Mouse (Mus musculus) heart, adult 2 months (tissue): ENCODE results near the gene Rnd2.

ENCODE experiments used
- EP300 ChIP-seq: fragments of 200-500 bp; IDR thresholded peaks from 2 replicates; pipeline ENCODE4 v1.6.1; 2011; ENCODE audit warnings: low read depth, low read length, control low read depth; ENCODE audit not compliant: insufficient read depth
- POLR2A ChIP-seq: fragments of 200-500 bp; IDR thresholded peaks from 2 replicates; pipeline ENCODE4 v1.6.1; 2011; ENCODE audit warnings: mild to moderate bottlenecking, low read depth, low read length, control low read depth; ENCODE audit not compliant: insufficient read depth

DNA sequence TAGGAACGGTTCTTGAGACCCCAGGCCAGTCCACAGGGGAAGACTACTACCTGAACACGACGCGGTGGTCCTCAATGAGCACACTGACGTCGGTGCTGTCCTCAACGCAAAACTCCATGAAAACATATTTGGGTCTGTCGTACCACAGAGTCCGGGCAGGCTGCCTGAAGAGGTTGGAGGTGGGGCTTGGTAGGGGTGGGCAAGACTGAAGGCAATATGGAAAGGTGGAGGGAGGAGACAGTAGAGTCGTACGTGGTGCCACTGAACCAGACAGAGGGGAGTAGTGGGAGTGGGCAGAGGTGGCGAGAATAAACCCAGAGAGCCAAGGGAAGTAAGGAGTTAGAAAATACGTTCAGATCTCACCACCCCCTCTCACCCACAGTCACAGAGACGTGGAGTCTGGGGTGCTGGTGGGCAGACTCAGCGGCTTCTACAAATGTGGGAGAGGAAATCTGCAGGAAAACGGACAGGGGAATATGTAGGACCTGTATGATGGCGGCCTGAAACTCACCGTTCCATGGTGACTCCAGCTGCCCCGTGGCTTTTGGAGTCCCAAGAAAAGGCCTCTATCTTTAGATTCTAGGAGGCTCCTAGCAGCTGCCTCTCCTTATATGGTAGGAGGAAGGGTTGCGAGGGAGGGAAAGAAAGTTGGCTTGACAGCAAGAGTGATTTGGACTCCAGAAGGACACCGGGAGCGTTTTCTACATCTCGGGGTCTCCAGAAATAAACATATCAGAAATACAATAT lies 40.5 kb upstream of the Rnd2 start, which contains the start of gene Gm27029:
- TF ChIP-seq POLR2A (peak; percentile 60; the same call in 1 of the 2 replicates), EP300 (peak; percentile 48; the same call in 1 of the 2 replicates)
